Mouse (Mus musculus) olfactory bulb, adult 2 months (tissue): ENCODE results near the gene Ildr1. TPM values are rescaled to one million over a fixed set of nuclear protein-coding genes. Genes with fewer than 3 reads are reported as not detected.

Source experiments
- H3K27ac ChIP-seq: fragments of 200-500 bp; 2 replicates; pipeline ENCODE4 v1.5.1; 2012; ENCODE audit warnings: low read depth, low read length; ENCODE audit not compliant: insufficient read depth
- H3K4me1 ChIP-seq: fragments of 200-500 bp; 2 replicates; pipeline ENCODE4 v1.6.1; 2012; ENCODE audit warnings: low read length; ENCODE audit not compliant: control insufficient read depth, insufficient read depth
- H3K4me3 ChIP-seq: fragments of 200-500 bp; 2 replicates; pipeline ENCODE4 v1.5.1; 2012; ENCODE audit warnings: mild to moderate bottlenecking, low read depth, low read length, moderate library complexity; ENCODE audit not compliant: insufficient read depth
- CTCF ChIP-seq: fragments of 200-500 bp; IDR thresholded peaks from 2 replicates; pipeline ENCODE4 v1.5.1; 2012; ENCODE audit warnings: low read depth, mild to moderate bottlenecking, low read length, moderate library complexity; ENCODE audit not compliant: insufficient read depth
- POLR2A ChIP-seq: fragments of 200-500 bp; IDR thresholded peaks from 2 replicates; pipeline ENCODE4 v1.6.1; 2012; ENCODE audit warnings: mild to moderate bottlenecking, low read depth, low read length, moderate library complexity; ENCODE audit not compliant: insufficient read depth
- WGBS: fragments of 180-500 bp; shearing (Covaris S2); methylation state at CpG from one replicate; pipeline ENCODE4 v1.1.7; 2018; 5-methylcytosine and 5-hydroxymethylcytosine counted together
- polyA plus RNA-seq: library from polyadenylated mRNA; stranded (reverse); fragments of >200 nt; gene quantifications from 2 replicates; pipeline ENCODE4 v1.2.4, GENCODE M21; 2012; ENCODE audit warnings: low replicate concordance; ENCODE audit not compliant: missing spikeins, insufficient read depth, insufficient read length

Gene Ildr1
- polyA plus RNA-seq, 1 experiment: not detected

DNA sequence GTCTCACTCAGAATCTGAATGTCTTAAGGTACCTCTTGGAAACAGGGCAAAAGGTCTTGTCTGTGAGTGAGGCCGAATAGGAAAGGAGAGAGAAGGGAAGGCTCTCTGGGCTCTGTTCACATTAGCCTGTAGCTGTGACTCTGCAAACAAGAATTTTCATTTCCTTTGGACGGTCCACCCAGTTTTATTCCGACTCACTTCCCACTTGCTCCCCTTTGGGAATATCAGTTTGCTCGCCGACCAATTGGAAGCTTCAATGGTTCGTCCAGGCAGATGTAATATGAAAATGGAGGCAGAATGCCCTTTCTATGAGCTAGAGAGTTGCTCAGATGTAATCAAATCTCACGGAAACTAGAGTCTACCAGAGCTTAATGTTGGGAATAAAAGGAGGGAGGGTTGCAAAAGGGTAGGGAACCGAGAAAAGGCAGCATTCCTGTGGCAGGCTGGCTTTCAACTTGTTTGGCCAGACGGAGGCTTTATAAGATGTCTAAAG lies 1.1 kb downstream of the Ildr1 start:
- TF ChIP-seq POLR2A: no peak
- no peak for TF ChIP-seq CTCF
- H3K4me3 ChIP-seq: no peak overlapping the region
- peaks cover 6% of the 10 kb centered on the region for H3K4me1 ChIP-seq
- 62% methylated on average over 9 of the region's 9 CpGs for WGBS
- no peak overlapping the region for H3K27ac ChIP-seq

DNA sequence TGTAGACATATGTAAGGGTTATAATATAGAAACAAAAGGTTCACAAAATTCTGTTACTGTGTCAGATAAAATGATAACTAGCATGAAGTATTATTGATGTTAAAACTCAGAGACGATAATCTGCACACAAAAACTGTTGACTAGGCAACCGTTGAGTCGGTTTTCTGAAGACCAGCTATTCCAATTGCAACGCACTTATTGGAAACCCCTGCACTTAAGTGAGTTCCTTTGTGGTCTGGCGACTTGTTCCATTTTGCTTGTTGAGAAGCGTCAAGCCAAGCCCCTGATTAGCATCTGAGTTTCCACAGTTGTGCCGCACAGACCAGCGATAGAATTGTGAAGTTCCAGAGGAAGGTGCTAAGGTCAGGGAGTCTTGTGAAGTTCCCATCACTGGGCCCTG lies 3.6 kb downstream of the Ildr1 start:
- Histone ChIP-seq H3K4me1 (peaks cover 6% of the 10 kb centered on the region), H3K27ac (no peak overlapping the region), H3K4me3 (no peak overlapping the region)
- 84% methylated on average over 8 of the region's 8 CpGs for WGBS
- no peak for TF ChIP-seq CTCF
- no peak for TF ChIP-seq POLR2A

DNA sequence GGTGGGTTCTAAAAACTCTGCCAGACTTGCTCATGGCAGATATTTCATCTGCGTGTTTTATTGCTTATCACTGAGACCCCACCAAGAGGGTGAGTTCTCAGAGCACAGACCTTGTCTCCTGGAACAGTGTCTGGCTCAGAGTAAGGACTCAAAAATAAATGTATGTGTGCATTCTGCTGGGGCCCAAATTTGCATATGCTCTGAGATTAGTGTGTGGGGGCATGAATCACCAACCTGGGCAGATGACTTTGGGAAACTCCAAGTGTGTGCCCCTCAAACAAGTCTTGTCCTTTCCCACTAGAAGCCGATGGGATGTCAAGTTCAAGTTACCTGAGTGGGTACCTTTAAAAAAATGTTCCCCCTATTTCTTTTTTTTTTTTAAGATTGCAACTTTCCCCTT lies 6.7 kb downstream of the Ildr1 start:
- Histone ChIP-seq H3K27ac (no peak overlapping the region), H3K4me3 (no peak overlapping the region), H3K4me1 (no peaks in the 10 kb centered on the region)
- WGBS: 90% methylated on average over 2 of the region's 2 CpGs
- TF ChIP-seq CTCF (no peak), POLR2A (no peak)

DNA sequence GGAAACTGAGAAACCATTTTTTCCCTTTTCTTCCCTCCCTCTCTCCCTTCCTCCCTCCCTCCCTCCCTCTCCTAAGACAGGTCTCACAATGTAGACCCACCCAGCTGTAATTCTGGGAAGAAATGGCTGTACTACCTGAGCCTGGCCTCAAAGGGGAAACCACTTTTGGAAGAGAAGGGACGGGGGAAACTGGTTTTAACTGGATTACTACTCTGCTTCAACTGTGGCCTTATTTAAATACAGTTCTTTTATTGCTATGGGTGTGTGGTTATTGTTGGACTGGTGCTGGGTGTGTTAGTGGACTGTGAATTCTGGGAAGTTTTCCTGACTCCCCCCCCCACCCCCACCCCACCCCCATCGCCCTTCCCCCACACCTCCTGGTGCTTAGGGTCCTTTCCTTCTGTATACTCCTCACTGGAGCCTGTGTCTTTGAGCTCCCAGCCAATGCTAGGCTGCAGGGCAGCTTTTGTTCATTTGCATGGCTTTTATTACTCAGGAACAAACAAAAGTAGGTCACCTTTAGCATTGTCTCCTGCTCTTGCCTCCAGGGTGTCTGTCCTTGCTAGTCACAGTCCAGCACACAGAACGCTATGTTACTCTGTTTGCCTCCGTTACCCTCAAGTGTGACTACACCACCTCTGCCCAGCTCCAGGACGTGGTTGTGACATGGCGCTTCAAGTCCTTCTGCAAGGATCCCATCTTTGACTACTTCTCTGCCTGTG lies 14.1 kb downstream of the Ildr1 start:
- Histone ChIP-seq H3K4me1 (no peaks in the 10 kb centered on the region), H3K27ac (no peak overlapping the region), H3K4me3 (no peak overlapping the region)
- no peak for TF ChIP-seq POLR2A
- TF ChIP-seq CTCF: no peak
- WGBS: 67% methylated on average over 6 of the region's 6 CpGs

DNA sequence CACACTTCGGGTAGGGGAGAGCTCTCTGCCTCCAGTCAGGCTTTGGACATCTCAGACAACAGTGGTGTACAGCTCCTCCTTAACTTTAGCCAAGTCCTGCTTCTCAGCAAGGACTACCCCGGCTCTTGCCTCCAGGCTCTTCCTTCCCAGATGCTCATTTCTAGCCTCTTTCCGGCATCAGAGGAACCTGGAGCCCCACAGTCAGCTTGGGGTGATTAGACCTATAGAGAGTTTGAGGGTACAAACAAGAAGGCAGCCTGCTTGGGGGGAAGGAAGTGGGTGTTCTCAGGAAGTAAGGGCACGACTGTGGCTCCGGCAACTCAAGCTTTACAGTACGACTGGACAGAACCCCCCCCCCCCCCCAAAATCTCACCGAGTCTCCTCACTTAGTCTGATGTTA lies 15.0 kb downstream of the Ildr1 start:
- 88% methylated on average over 7 of the region's 7 CpGs for WGBS
- no peaks in the 10 kb centered on the region for H3K4me1 ChIP-seq

DNA sequence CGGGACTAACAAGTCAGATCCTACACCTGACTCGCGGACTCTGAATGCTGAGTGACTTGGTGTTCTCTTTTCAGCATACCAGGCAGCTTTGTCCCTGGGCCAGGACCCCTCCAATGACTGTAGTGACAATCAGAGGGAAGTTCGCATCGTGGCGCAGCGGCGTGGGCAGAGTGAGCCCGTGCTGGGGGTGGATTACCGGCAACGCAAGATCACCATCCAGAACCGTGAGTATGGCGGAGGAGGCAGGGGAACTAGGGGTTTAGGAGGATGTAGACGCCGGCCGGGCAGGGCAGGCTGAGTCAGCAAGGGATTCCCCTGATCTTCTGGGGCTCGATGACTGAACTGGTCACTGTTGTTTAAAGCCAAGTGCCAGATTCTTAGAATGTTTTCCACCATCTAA lies 15.6 kb downstream of the Ildr1 start:
- H3K4me3 ChIP-seq: no peak overlapping the region
- TF ChIP-seq CTCF (no peak), POLR2A (no peak)
- H3K4me1 ChIP-seq: no peaks in the 10 kb centered on the region
- H3K27ac ChIP-seq: no peak overlapping the region
- 95% methylated on average over 17 of the region's 17 CpGs for WGBS

More for the DNA sequence above, 15.0 kb downstream of the Ildr1 start:
- H3K27ac ChIP-seq: no peak overlapping the region
- H3K4me3 ChIP-seq: no peak overlapping the region
- TF ChIP-seq CTCF (no peak), POLR2A (no peak)

DNA sequence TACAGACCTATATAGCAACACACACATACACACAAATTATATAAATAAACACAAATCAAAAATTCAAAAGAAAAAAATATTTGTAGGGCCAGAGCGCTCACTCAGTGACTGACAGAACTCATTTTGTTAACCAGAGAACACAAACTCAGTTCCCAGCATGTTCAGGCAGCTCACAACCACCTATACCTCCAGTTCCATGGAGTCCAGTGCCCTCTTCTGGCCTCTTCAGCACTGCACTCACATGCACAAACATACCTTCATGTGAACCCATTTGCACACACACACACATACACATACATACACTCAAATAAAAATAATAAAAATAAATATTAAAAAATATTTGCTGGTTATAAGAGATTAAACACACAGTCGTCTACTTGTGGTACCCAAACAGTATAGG lies 17.0 kb downstream of the Ildr1 start:
- Histone ChIP-seq H3K27ac (no peak overlapping the region), H3K4me1 (no peaks in the 10 kb centered on the region), H3K4me3 (no peak overlapping the region)
- WGBS: 96% methylated on average over 2 of the region's 2 CpGs
- TF ChIP-seq CTCF (no peak), POLR2A (no peak)

DNA sequence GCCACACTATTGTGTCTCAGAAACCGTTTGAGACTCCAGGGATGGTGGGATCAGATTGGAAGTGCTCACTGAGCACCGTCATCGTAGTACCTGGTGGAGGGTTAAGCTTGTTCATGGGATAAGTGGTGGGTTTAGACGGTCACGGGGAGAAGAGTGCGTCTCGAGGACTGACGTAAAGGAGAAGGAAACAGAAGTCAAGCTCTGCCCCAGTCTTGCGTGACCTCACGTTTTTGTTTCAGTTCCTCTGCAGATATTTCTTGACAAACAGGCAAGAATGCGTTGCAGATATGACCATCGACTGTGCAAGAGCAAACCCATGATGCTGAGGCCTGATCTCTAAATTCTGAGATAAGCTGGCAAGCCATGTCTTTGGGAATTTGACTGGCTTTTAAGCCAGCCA lies 18.0 kb downstream of the Ildr1 start:
- WGBS: 94% methylated on average over 12 of the region's 12 CpGs
- no peak overlapping the region for H3K4me3 ChIP-seq
- no peak overlapping the region for H3K27ac ChIP-seq
- no peaks in the 10 kb centered on the region for H3K4me1 ChIP-seq
- no peak for TF ChIP-seq POLR2A
- no peak for TF ChIP-seq CTCF

DNA sequence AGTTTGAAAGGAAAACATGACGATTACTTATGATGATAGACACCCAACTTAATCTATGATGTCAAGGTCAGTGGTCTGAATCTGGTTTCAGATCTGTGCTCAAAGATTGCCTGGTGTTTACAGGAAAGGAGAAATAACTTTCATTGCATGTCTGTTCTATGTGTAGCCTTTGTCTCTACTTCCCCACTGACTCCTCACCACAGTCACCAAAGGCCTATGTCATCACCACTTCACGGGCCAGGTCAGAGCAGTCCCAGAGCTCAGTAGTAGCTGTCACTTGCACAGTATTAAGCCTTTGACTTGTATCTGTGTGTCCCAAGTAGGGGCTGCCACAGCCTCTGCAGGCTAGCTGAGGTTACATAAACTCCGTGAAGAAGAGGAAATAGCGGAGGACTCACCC lies 23.7 kb downstream of the Ildr1 start:
- TF ChIP-seq POLR2A (no peak), CTCF (no peak)
- WGBS: 92% methylated on average over 4 of the region's 4 CpGs
- Histone ChIP-seq H3K4me3 (no peak overlapping the region), H3K4me1 (no peaks in the 10 kb centered on the region), H3K27ac (no peak overlapping the region)
